Mouse (Mus musculus) heart, adult 2 months (tissue): ENCODE measurements at regions not wholly inside any gene's neighbourhood (a gene's known extent, or its start where the extent isn't known, plus 50 kb on each side); places are given as distances from the start of the nearest gene placed in this dataset.
A peak's percentile ranks its signal among the peaks of the same experiment; 100 is the strongest.

Experiments used
- DNase-seq, 2 experiments: peaks; one replicate each; pipeline ENCODE4 v3.0.0; 2021
- H3K27ac ChIP-seq: fragments of 200-600 bp; 2 replicates; pipeline ENCODE4 v1.8.1; 2022
- H3K27me3 ChIP-seq: fragments of 200-500 bp; 2 replicates; pipeline ENCODE4 v1.6.1; 2012; ENCODE audit warnings: mild to moderate bottlenecking, low read length, inconsistent platforms, mixed read lengths; ENCODE audit not compliant: control insufficient read depth, insufficient read depth
- H3K36me3 ChIP-seq: fragments of 200-500 bp; 2 replicates; pipeline ENCODE4 v1.6.1; 2012; ENCODE audit warnings: low read length, inconsistent platforms; ENCODE audit not compliant: control insufficient read depth, insufficient read depth
- H3K4me1 ChIP-seq: fragments of 200-500 bp; 2 replicates; pipeline ENCODE4 v1.6.1; 2011; ENCODE audit warnings: low read length; ENCODE audit not compliant: control insufficient read depth, insufficient read depth
- H3K4me3 ChIP-seq: fragments of 200-600 bp; 2 replicates; pipeline ENCODE4 v1.8.1; 2022
- H3K79me2 ChIP-seq: fragments of 200-500 bp; replicated peaks from 2 replicates; pipeline ENCODE4 v1.6.1; 2012; ENCODE audit warnings: mild to moderate bottlenecking, inconsistent platforms, low read length, moderate library complexity, mixed read lengths; ENCODE audit not compliant: control insufficient read depth, insufficient read depth
- H3K9ac ChIP-seq: fragments of 200-500 bp; 2 replicates; pipeline ENCODE4 v1.6.1; 2012; ENCODE audit warnings: low read depth, mild to moderate bottlenecking, control low read depth, inconsistent platforms, low read length, mixed read lengths
- CTCF ChIP-seq: fragments of 200-600 bp; IDR thresholded peaks from 2 replicates; pipeline ENCODE4 v1.8.1; 2022; ENCODE audit warnings: antibody characterized with exemption, mild to moderate bottlenecking, moderate library complexity
- EP300 ChIP-seq: fragments of 200-500 bp; IDR thresholded peaks from 2 replicates; pipeline ENCODE4 v1.6.1; 2011; ENCODE audit warnings: low read depth, low read length, control low read depth; ENCODE audit not compliant: insufficient read depth
- POLR2A ChIP-seq: fragments of 200-500 bp; IDR thresholded peaks from 2 replicates; pipeline ENCODE4 v1.6.1; 2011; ENCODE audit warnings: mild to moderate bottlenecking, low read depth, low read length, control low read depth; ENCODE audit not compliant: insufficient read depth
- WGBS: fragments of 180-500 bp; shearing (Covaris S2); methylation state at CpG from one replicate; pipeline ENCODE4 v1.1.7; 2018; 5-methylcytosine and 5-hydroxymethylcytosine counted together
- intact Hi-C: fragments of 180-260 bp; cut with DNase I; formaldehyde crosslinking; loops from one replicate; pipeline ENCODE4 v1.15.1; 2025

- Histone ChIP-seq H3K27me3 (no peaks in the 10 kb centered on the region), H3K36me3 (no peaks in the 10 kb centered on the region), H3K4me3 (no peak overlapping the region), H3K27ac (no peak overlapping the region), H3K4me1 (no peaks in the 10 kb centered on the region), H3K79me2 (no peaks in the 10 kb centered on the region), H3K9ac (no peak overlapping the region)
- intact Hi-C loops = no loop called here
- DNase-seq = peak in 1 of 2 experiments; percentile 4
- WGBS = 79% methylated on average over 1 of the region's 1 CpGs
- TF ChIP-seq POLR2A (no peak), EP300 (no peak), CTCF (no peak)
Measured at GRCm38 (mm10) chr2:178751247-178751646, 320.9 kb downstream of the Cdh26 start.

- Histone ChIP-seq H3K9ac (no peak overlapping the region), H3K27me3 (no peaks in the 10 kb centered on the region), H3K79me2 (no peaks in the 10 kb centered on the region), H3K4me3 (no peak overlapping the region), H3K27ac (no peak overlapping the region), H3K4me1 (no peaks in the 10 kb centered on the region), H3K36me3 (no peaks in the 10 kb centered on the region)
- DNase-seq = peak; percentile 32 to 70
- WGBS = 3% methylated on average over 2 of the region's 2 CpGs
- TF ChIP-seq CTCF (peak; percentile 93), POLR2A (no peak)
- intact Hi-C loops = loop anchor here (2.0 kb wide), 1 partner anchor 120 kb away; no protein-coding TSS in a partner anchor
Measured at GRCm38 (mm10) chr2:178758366-178758765, 328.0 kb downstream of the Cdh26 start.

- Histone ChIP-seq H3K27me3 (no peaks in the 10 kb centered on the region), H3K4me1 (no peaks in the 10 kb centered on the region), H3K9ac (no peak overlapping the region), H3K79me2 (no peaks in the 10 kb centered on the region), H3K36me3 (no peaks in the 10 kb centered on the region), H3K4me3 (no peak overlapping the region), H3K27ac (no peak overlapping the region)
- intact Hi-C loops = no loop called here
- 57% methylated on average over 4 of the region's 4 CpGs for WGBS
- no peak for TF ChIP-seq EP300
- TF ChIP-seq POLR2A = no peak
- no peak for TF ChIP-seq CTCF
- no peak for DNase-seq
Measured at GRCm38 (mm10) chr2:178768526-178768925, 338.2 kb downstream of the Cdh26 start.

- no peaks in the 10 kb centered on the region for H3K27me3 ChIP-seq
- H3K4me1 ChIP-seq = no peaks in the 10 kb centered on the region
- no peaks in the 10 kb centered on the region for H3K79me2 ChIP-seq
- WGBS = 79% methylated on average over 4 of the region's 4 CpGs
- no peak overlapping the region for H3K9ac ChIP-seq
- H3K27ac ChIP-seq = no peak overlapping the region
- intact Hi-C loops = no loop called here
- TF ChIP-seq CTCF = no peak
- TF ChIP-seq POLR2A = no peak
- no peak for TF ChIP-seq EP300
- DNase-seq = no peak
- H3K36me3 ChIP-seq = no peaks in the 10 kb centered on the region
- no peak overlapping the region for H3K4me3 ChIP-seq
Measured at GRCm38 (mm10) chr2:178769001-178769400, 338.7 kb downstream of the Cdh26 start.

- peak in 1 of 2 experiments; percentile 16 for DNase-seq
- no peaks in the 10 kb centered on the region for H3K36me3 ChIP-seq
- WGBS = 19% methylated on average over 1 of the region's 1 CpGs
- intact Hi-C loops = no loop called here
- H3K27me3 ChIP-seq = no peaks in the 10 kb centered on the region
- H3K79me2 ChIP-seq = no peaks in the 10 kb centered on the region
- no peaks in the 10 kb centered on the region for H3K4me1 ChIP-seq
- H3K9ac ChIP-seq = no peak overlapping the region
- H3K27ac ChIP-seq = no peak overlapping the region
- TF ChIP-seq EP300 (no peak), POLR2A (no peak), CTCF (no peak)
- no peak overlapping the region for H3K4me3 ChIP-seq
Measured at GRCm38 (mm10) chr2:178771435-178771834, 341.1 kb downstream of the Cdh26 start.

GRCm38 (mm10) chr2:178771881-178772280 is 341.6 kb downstream of the Cdh26 start:
- 75% methylated on average over 3 of the region's 3 CpGs for WGBS
- no peak for TF ChIP-seq POLR2A
- no peak for TF ChIP-seq EP300
- no peak for TF ChIP-seq CTCF

More at GRCm38 (mm10) chr2:178771881-178772280, 341.6 kb downstream of the Cdh26 start:
- H3K4me3 ChIP-seq = no peak overlapping the region
- H3K27me3 ChIP-seq = no peaks in the 10 kb centered on the region
- intact Hi-C loops = no loop called here
- H3K79me2 ChIP-seq = no peaks in the 10 kb centered on the region
- no peak for DNase-seq
- no peak overlapping the region for H3K27ac ChIP-seq
- H3K36me3 ChIP-seq = no peaks in the 10 kb centered on the region
- H3K4me1 ChIP-seq = no peaks in the 10 kb centered on the region
- H3K9ac ChIP-seq = no peak overlapping the region
